Mouse (Mus musculus) inflammation-experienced regulatory T-cells (primary cell): ENCODE measurements around the gene Sim2. TPM values are rescaled to one million over a fixed set of nuclear protein-coding genes. Genes with fewer than 3 reads are reported as not detected.

ENCODE experiments used
- polyA plus RNA-seq, 2 experiments: library from polyadenylated mRNA; unstranded; fragments of 100-300 nt; shearing (Covaris generic); gene quantifications; one replicate each; pipeline ENCODE4 v1.2.1; 2017

Gene Sim2
- polyA plus RNA-seq: 1 to 10 TPM in 1 of 2 experiments, under 1 TPM in 1; 0.13 to 1.3 TPM

GRCm38 (mm10) chr16:94084711-94085602, at the start of gene Sim2:
Sim2 (plus strand) TSS chr16:94084931.

Other genes starting within 250 kb of the Sim2 start
- 10 to 100 TPM; 16.7 to 28.3 TPM for gene Chaf1b, start 201.0 kb upstream of the Sim2 start, polyA plus RNA-seq
- 1 to 10 TPM in 1 of 2 experiments, under 1 TPM in 1; 0.87 to 3.5 TPM for gene Cldn14, start 76.1 kb upstream of the Sim2 start, polyA plus RNA-seq
- 10 to 100 TPM; 16.9 to 17.1 TPM for gene Hlcs, start 228.6 kb downstream of the Sim2 start, polyA plus RNA-seq
- gene Ripply3, start 243.5 kb downstream of the Sim2 start, polyA plus RNA-seq: 1 to 10 TPM; 1.0 to 3.4 TPM